Mouse (Mus musculus) liver, adult 2 months (tissue): Measurements from ENCODE around the gene Gm45716. TPM values are rescaled to one million over a fixed set of nuclear protein-coding genes. Genes with fewer than 3 reads are reported as not detected.
A peak's percentile ranks its signal among the peaks of the same experiment; 100 is the strongest.

Experiments used
- DNase-seq: peaks from one replicate; pipeline ENCODE4 v3.0.0-alpha.2; 2011; ENCODE audit warnings: low read depth, low spot score; ENCODE audit errors: extremely low read depth
- H3K27ac ChIP-seq: fragments of 200-500 bp; replicated peaks from 2 replicates; pipeline ENCODE4 v1.5.1; 2012; ENCODE audit warnings: low read depth, mild to moderate bottlenecking, control low read depth, inconsistent platforms, low read length; ENCODE audit not compliant: insufficient read depth
- H3K27me3 ChIP-seq: fragments of 200-500 bp; 2 replicates; pipeline ENCODE4 v1.6.1; 2012; ENCODE audit warnings: mild to moderate bottlenecking, moderate library complexity, low read length, inconsistent platforms; ENCODE audit not compliant: control insufficient read depth, insufficient read depth
- H3K36me3 ChIP-seq: fragments of 200-500 bp; 2 replicates; pipeline ENCODE4 v1.6.1; 2012; ENCODE audit warnings: low read length, inconsistent platforms; ENCODE audit not compliant: control insufficient read depth, insufficient read depth
- H3K4me1 ChIP-seq: fragments of 200-500 bp; 2 replicates; pipeline ENCODE4 v1.6.1; 2011; ENCODE audit warnings: low read length; ENCODE audit not compliant: control insufficient read depth, insufficient read depth
- H3K4me3 ChIP-seq: fragments of 200-500 bp; 2 replicates; pipeline ENCODE4 v1.5.1; 2011; ENCODE audit warnings: low read depth, mild to moderate bottlenecking, control low read depth, low read length, moderate library complexity; ENCODE audit not compliant: insufficient read depth
- H3K79me2 ChIP-seq: fragments of 200-500 bp; 2 replicates; pipeline ENCODE4 v1.6.1; 2012; ENCODE audit warnings: inconsistent platforms, mild to moderate bottlenecking, low read length, moderate library complexity; ENCODE audit not compliant: control insufficient read depth, insufficient read depth
- H3K9ac ChIP-seq: fragments of 200-500 bp; 2 replicates; pipeline ENCODE4 v1.6.1; 2012; ENCODE audit warnings: low read depth, mild to moderate bottlenecking, control low read depth, inconsistent platforms, low read length
- CTCF ChIP-seq: fragments of 200-500 bp; IDR thresholded peaks from 2 replicates; pipeline ENCODE4 v1.5.1; 2011; ENCODE audit warnings: low read depth, low read length, control low read depth
- POLR2A ChIP-seq: fragments of 200-500 bp; IDR thresholded peaks from 2 replicates; pipeline ENCODE4 v1.6.1; 2011; ENCODE audit warnings: low read length, control low read depth; ENCODE audit not compliant: insufficient read depth; ENCODE audit errors: extremely low read depth
- WGBS: fragments of 180-500 bp; shearing (Covaris S2); methylation state at CpG from one replicate; pipeline ENCODE4 v1.1.7; 2018; 5-methylcytosine and 5-hydroxymethylcytosine counted together
- polyA plus RNA-seq: library from polyadenylated mRNA; depleted of rRNA; stranded (reverse); fragments of >200 nt; gene quantifications from 2 replicates; pipeline ENCODE4 v1.2.3, GENCODE M21; 2012; rRNA removed
- total RNA-seq: library from RNA; depleted of rRNA; stranded (reverse); fragments of >200 nt; gene quantifications from 2 replicates; pipeline ENCODE4 v1.2.3, GENCODE M21; 2014; rRNA removed

Gm45716 gene
- total RNA-seq (3.6 and 4.9 TPM in 2 replicates), polyA plus RNA-seq (1.9 and 2.5 TPM in 2 replicates)

GRCm38 (mm10) chr11:90187441-90187840 is at the start of gene Gm45716:
Gene Gm45716, plus strand, starts transcription at chr11:90187683.
- TF ChIP-seq CTCF, result no peak
- TF ChIP-seq POLR2A, result no peak
- Histone ChIP-seq H3K27me3 (no peaks in the 10 kb centered on the region), H3K27ac (no peak within 1 kb of the TSS), H3K4me3 (no peak within 1 kb of the TSS), H3K4me1 (peaks cover 5% of the 10 kb centered on the region; the same call in 1 of the 2 replicates), H3K9ac (no peak within 1 kb of the TSS), H3K79me2 (no peaks in the 10 kb centered on the region), H3K36me3 (no peaks in the 10 kb centered on the region)
- WGBS, result 93% methylated on average over 7 of the region's 7 CpGs
- DNase-seq, result no peak

- TF ChIP-seq POLR2A (no peak), CTCF (no peak)
- no peak overlapping the region for H3K27ac ChIP-seq
- peak; percentile 84 for DNase-seq
- no peak overlapping the region for H3K4me3 ChIP-seq
- H3K9ac ChIP-seq, result no peak overlapping the region
- H3K36me3 ChIP-seq, result no peaks in the 10 kb centered on the region
- H3K79me2 ChIP-seq, result no peaks in the 10 kb centered on the region
- H3K27me3 ChIP-seq, result no peaks in the 10 kb centered on the region
- 47% methylated on average over 4 of the region's 4 CpGs for WGBS
- H3K4me1 ChIP-seq, result peaks cover 5% of the 10 kb centered on the region; the same call in 1 of the 2 replicates
Measured at GRCm38 (mm10) chr11:90142393-90142792, 45.1 kb upstream of the Gm45716 start.

- DNase-seq, result peak; percentile 29
- H3K9ac ChIP-seq, result no peak overlapping the region
- H3K4me1 ChIP-seq, result peaks cover 5% of the 10 kb centered on the region; the same call in 1 of the 2 replicates
- H3K36me3 ChIP-seq, result no peaks in the 10 kb centered on the region
- no peak overlapping the region for H3K27ac ChIP-seq
- H3K4me3 ChIP-seq, result no peak overlapping the region
- no peak for TF ChIP-seq CTCF
- no peak for TF ChIP-seq POLR2A
- H3K27me3 ChIP-seq, result no peaks in the 10 kb centered on the region
- no peaks in the 10 kb centered on the region for H3K79me2 ChIP-seq
- 51% methylated on average over 4 of the region's 4 CpGs for WGBS
Measured at GRCm38 (mm10) chr11:90142936-90143335, 44.5 kb upstream of the Gm45716 start.

GRCm38 (mm10) chr11:90146086-90146860 is 41.2 kb upstream of the Gm45716 start:
- H3K9ac ChIP-seq, result no peak overlapping the region
- H3K27me3 ChIP-seq, result no peaks in the 10 kb centered on the region
- no peak overlapping the region for H3K27ac ChIP-seq
- no peak for DNase-seq
- no peak for TF ChIP-seq CTCF
- TF ChIP-seq POLR2A, result no peak
- 93% methylated on average over 17 of the region's 17 CpGs for WGBS
- no peaks in the 10 kb centered on the region for H3K79me2 ChIP-seq
- H3K4me3 ChIP-seq, result no peak overlapping the region
- peaks cover 5% of the 10 kb centered on the region; the same call in 1 of the 2 replicates for H3K4me1 ChIP-seq
- H3K36me3 ChIP-seq, result no peaks in the 10 kb centered on the region

GRCm38 (mm10) chr11:90155066-90155465 is 32.4 kb upstream of the Gm45716 start:
- H3K4me3 ChIP-seq, result no peak overlapping the region
- no peaks in the 10 kb centered on the region for H3K4me1 ChIP-seq
- DNase-seq, result no peak
- no peak overlapping the region for H3K9ac ChIP-seq
- TF ChIP-seq POLR2A (no peak), CTCF (no peak)
- no peaks in the 10 kb centered on the region for H3K27me3 ChIP-seq
- H3K36me3 ChIP-seq, result no peaks in the 10 kb centered on the region
- WGBS, result 67% methylated on average over 5 of the region's 5 CpGs
- no peaks in the 10 kb centered on the region for H3K79me2 ChIP-seq
- no peak overlapping the region for H3K27ac ChIP-seq

GRCm38 (mm10) chr11:90155466-90155865 is 32.0 kb upstream of the Gm45716 start:
- Histone ChIP-seq H3K27me3 (no peaks in the 10 kb centered on the region), H3K27ac (no peak overlapping the region), H3K79me2 (no peaks in the 10 kb centered on the region), H3K9ac (no peak overlapping the region), H3K36me3 (no peaks in the 10 kb centered on the region), H3K4me3 (no peak overlapping the region), H3K4me1 (no peaks in the 10 kb centered on the region)
- WGBS, result 35% methylated on average over 2 of the region's 2 CpGs
- DNase-seq, result no peak
- no peak for TF ChIP-seq POLR2A
- TF ChIP-seq CTCF, result no peak
